Mouse (Mus musculus) limb, embryonic 15.5 days (tissue): ENCODE data around the gene Cald1. TPM values are rescaled to one million over a fixed set of nuclear protein-coding genes. Genes with fewer than 3 reads are reported as not detected.

Experiments
- ATAC-seq: fragments of 200-750 bp; cut with Nextera tagmentation; 2 replicates; pipeline ENCODE4 v1.8.0; 2017; ENCODE audit warnings: low read depth, moderate TSS enrichment; ENCODE audit not compliant: insufficient number of reproducible peaks, low FRiP score, low TSS enrichment
- H3K27ac ChIP-seq: fragments of 300-500 bp; sonication (generic); 2 replicates; pipeline ENCODE4 v1.5.1; 2015; ENCODE audit warnings: moderate library complexity, mild to moderate bottlenecking, inconsistent platforms
- H3K27me3 ChIP-seq: fragments of 300-500 bp; sonication (generic); 2 replicates; pipeline ENCODE4 v1.6.1; 2015; ENCODE audit warnings: inconsistent platforms
- H3K36me3 ChIP-seq: fragments of 300-500 bp; sonication (generic); 2 replicates; pipeline ENCODE4 v1.6.1; 2015; ENCODE audit warnings: inconsistent platforms
- H3K4me1 ChIP-seq: fragments of 300-500 bp; sonication (generic); 2 replicates; pipeline ENCODE4 v1.6.1; 2015; ENCODE audit warnings: inconsistent platforms
- H3K4me2 ChIP-seq: fragments of 300-500 bp; sonication (generic); 2 replicates; pipeline ENCODE4 v1.6.1; 2015; ENCODE audit warnings: mild to moderate bottlenecking, inconsistent platforms
- H3K4me3 ChIP-seq: fragments of 300-500 bp; sonication (generic); 2 replicates; pipeline ENCODE4 v1.5.1; 2015; ENCODE audit warnings: mild to moderate bottlenecking, inconsistent platforms
- H3K9ac ChIP-seq: fragments of 300-500 bp; sonication (generic); 2 replicates; pipeline ENCODE4 v1.6.1; 2015; ENCODE audit warnings: inconsistent platforms
- H3K9me3 ChIP-seq: fragments of 300-500 bp; sonication (generic); 2 replicates; pipeline ENCODE4 v1.6.1; 2016; ENCODE audit warnings: inconsistent platforms
- WGBS: fragments of 180-500 bp; shearing (Covaris S2); methylation state at CpG from one replicate; pipeline ENCODE4 v1.1.7; 2015; 5-methylcytosine and 5-hydroxymethylcytosine counted together
- polyA plus RNA-seq: library from polyadenylated mRNA; unstranded; fragments of >200 nt; fragmentation: Nextera tagmentation; extraction: Ambion mirVana; gene quantifications from 2 replicates; pipeline ENCODE4 v1.2.1, GENCODE M21; 2015

Gene Cald1
- 272 and 288 TPM in 2 replicates for polyA plus RNA-seq

DNA sequence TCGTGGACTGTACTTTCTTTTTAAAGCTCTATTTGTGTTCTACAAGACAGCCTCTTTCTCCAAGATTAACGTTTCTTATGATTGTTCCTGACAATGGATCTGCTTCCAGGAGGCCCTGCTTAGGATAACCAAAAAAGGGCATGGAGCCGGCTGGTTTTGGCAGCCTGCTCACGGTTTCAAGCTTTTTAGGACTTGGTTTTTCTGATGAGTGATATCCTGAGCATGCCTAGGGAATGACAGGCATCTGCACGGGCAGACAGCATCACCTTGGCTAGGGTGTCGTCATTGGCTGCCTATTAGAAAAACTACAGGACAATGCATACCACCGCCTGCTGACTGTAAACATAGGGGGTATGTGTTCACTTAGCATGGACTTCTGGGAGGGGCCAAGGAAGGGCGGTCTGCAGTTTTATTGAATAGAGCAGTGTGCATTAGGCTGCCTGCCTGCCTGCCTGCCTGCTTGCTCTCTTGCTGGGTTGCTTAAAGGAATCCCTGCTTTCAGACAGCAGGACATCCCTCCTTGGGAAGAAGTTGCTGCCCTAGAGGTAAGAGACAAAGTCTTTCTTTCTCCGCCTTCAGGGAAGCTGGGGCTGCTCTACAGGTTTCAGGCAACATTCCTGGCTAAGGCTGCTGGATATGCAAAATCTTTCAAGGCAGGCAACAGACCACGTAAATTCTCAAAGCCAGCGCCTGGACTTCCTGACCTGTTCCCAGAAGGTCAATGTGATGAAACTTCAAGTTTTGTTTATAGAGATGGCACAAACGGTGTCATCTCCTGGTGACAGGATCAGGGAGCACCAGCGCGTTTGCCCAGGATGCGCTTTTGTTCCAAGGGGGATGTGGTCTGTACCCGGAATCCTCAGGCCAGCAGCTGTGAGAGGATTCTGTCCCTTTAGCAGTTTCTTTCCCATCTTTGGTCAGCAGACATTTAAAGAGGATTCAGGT lies at the start of gene Cald1:
Gene Cald1, plus strand, starts transcription at position 380 of the 945 bp plus-strand sequence.
- Histone ChIP-seq H3K9ac (peak within 1 kb of the TSS; percentile 33), H3K4me1 (peaks cover 27% of the 10 kb centered on the region), H3K9me3 (no peaks in the 10 kb centered on the region), H3K27me3 (no peaks in the 10 kb centered on the region), H3K4me3 (peak within 1 kb of the TSS; percentile 50), H3K4me2 (peak within 1 kb of the TSS; percentile 49), H3K36me3 (no peaks in the 10 kb centered on the region), H3K27ac (peak within 1 kb of the TSS; percentile 83)
- 5% methylated on average over 16 of the region's 16 CpGs for WGBS
- peak; percentile 92 for ATAC-seq

DNA sequence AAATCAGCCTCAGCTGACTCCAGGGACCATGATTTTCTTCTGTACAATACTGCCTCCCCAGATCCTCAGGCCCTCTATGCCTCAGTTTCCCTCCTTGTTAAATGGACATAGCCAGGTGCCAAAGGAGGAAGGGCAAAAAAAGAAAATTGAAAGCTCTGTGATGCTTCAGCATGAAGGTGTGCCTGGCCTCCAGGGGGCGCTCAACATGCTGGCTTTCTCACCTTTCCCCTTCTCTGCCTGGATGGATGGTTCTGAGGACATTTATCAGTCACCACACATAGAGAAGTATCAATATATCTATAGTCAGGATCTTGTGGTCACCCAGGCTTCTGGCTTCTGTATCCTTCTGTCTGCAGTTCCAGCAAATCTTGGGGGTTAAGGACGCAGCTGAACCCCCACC lies 49.3 kb upstream of the Cald1 start:
- H3K4me3 ChIP-seq = no peak overlapping the region
- WGBS = 39% methylated on average over 2 of the region's 2 CpGs
- no peaks in the 10 kb centered on the region for H3K27me3 ChIP-seq
- no peak overlapping the region for H3K4me2 ChIP-seq
- H3K27ac ChIP-seq = no peak overlapping the region
- no peak overlapping the region for H3K9ac ChIP-seq
- no peak for ATAC-seq
- no peaks in the 10 kb centered on the region for H3K9me3 ChIP-seq
- H3K4me1 ChIP-seq = peaks cover 20% of the 10 kb centered on the region
- H3K36me3 ChIP-seq = no peaks in the 10 kb centered on the region

GRCm38 (mm10) chr6:34552489-34553157 lies 45.7 kb upstream of the Cald1 start:
- Histone ChIP-seq H3K4me2 (no peak overlapping the region), H3K36me3 (no peaks in the 10 kb centered on the region), H3K9me3 (no peaks in the 10 kb centered on the region), H3K4me3 (no peak overlapping the region), H3K27me3 (no peaks in the 10 kb centered on the region), H3K4me1 (peaks cover 13% of the 10 kb centered on the region), H3K27ac (no peak overlapping the region), H3K9ac (no peak overlapping the region)
- ATAC-seq = no peak
- 50% methylated on average over 4 of the region's 4 CpGs for WGBS

GRCm38 (mm10) chr6:34554291-34554997 lies 43.9 kb upstream of the Cald1 start:
- H3K9me3 ChIP-seq = no peaks in the 10 kb centered on the region
- no peak overlapping the region for H3K9ac ChIP-seq
- no peak overlapping the region for H3K4me3 ChIP-seq

DNA sequence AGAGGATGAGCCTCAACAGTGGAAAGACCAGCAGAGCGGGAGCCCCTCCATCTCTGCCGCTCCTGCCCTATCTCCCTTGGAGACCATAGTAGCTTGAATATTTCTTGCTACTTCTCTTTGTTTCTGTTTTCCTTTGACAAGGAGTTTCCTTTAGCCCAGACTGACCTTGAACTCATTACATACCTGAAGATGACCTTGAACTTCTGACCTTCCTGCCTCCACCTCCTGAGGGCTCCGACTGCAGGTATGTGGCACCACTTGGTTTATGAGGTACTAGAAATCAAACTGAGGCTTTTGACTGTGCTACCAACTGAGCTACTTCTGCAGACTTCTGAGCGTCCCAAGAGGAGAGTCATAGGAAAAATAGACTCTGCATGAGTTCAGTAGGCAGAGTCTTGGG lies 38.8 kb upstream of the Cald1 start:
- Histone ChIP-seq H3K9me3 (no peaks in the 10 kb centered on the region), H3K27ac (no peak overlapping the region), H3K9ac (no peak overlapping the region), H3K36me3 (no peaks in the 10 kb centered on the region), H3K4me2 (no peak overlapping the region), H3K27me3 (no peaks in the 10 kb centered on the region), H3K4me3 (no peak overlapping the region), H3K4me1 (peaks cover 6% of the 10 kb centered on the region; the same call in 1 of the 2 replicates)
- 62% methylated on average over 4 of the region's 4 CpGs for WGBS
- no peak for ATAC-seq

More at GRCm38 (mm10) chr6:34554291-34554997, 43.9 kb upstream of the Cald1 start:
- Histone ChIP-seq H3K4me1 (peaks cover 6% of the 10 kb centered on the region; the same call in 1 of the 2 replicates), H3K36me3 (no peaks in the 10 kb centered on the region), H3K27me3 (no peaks in the 10 kb centered on the region), H3K27ac (peak overlapping the region; percentile 60), H3K4me2 (no peak overlapping the region)
- ATAC-seq = no peak
- WGBS = 59% methylated on average over 9 of the region's 9 CpGs

DNA sequence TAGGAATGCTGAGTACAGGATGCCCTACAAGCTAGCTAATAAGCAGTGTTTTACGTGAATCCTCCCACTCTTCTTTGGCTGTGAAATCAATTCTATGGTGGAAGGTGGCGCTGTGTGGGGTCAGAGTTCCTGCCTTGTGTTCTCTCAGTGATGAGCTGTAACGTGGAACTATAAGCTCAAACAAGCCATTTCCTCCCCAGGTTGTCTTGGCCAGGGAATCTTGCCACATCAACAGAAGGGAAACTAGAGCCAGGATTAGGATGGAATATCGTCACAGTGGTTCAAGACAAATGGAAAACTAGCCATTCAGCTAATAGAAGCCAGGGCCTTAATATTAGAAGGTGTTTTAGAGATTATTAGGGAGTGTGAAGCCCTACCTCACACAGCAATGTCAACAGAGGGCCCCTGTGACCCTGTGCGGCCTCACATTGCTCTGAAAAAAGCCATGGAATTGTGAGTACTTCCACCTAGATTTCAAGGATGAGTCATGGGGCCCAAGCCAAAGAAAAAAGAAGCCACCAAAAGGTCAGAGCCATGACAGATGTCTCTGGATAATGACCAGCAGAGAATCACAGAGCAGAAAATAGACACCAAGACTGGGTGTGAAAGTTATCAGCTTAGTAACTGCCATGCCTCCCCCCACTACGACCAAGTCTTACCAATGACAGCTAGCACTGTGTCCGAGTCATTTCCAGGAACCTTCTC lies 33.0 kb upstream of the Cald1 start:
- H3K4me1 ChIP-seq = no peaks in the 10 kb centered on the region
- no peak overlapping the region for H3K4me3 ChIP-seq
- H3K9me3 ChIP-seq = no peaks in the 10 kb centered on the region
- no peak for ATAC-seq
- H3K27me3 ChIP-seq = no peaks in the 10 kb centered on the region
- 64% methylated on average over 7 of the region's 7 CpGs for WGBS
- no peak overlapping the region for H3K27ac ChIP-seq
- no peak overlapping the region for H3K9ac ChIP-seq
- H3K4me2 ChIP-seq = no peak overlapping the region
- H3K36me3 ChIP-seq = no peaks in the 10 kb centered on the region

DNA sequence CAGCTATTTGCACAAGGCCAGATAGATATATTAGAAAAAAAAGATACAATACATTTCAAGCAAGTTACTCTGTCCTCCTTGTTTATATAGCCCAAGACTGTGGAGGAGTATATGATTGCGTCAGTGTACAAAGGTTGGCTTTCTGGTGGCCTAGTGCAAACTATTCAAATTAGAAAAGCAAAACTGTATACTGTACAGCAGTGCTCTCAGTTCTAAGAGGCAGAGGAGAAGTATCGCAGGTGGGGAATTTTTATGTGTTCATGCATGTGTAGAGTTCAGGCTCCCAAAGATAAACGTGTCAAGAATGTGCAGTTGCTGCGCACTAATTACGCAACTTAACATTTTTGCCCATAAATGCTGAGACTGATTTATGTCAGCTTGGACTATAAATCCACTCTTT lies 31.0 kb upstream of the Cald1 start:
- H3K4me2 ChIP-seq = no peak overlapping the region
- no peaks in the 10 kb centered on the region for H3K27me3 ChIP-seq
- H3K27ac ChIP-seq = no peak overlapping the region
- no peaks in the 10 kb centered on the region for H3K9me3 ChIP-seq
- H3K36me3 ChIP-seq = no peaks in the 10 kb centered on the region
- no peak for ATAC-seq
- H3K4me1 ChIP-seq = no peaks in the 10 kb centered on the region
- H3K9ac ChIP-seq = no peak overlapping the region
- no peak overlapping the region for H3K4me3 ChIP-seq
- 49% methylated on average over 5 of the region's 5 CpGs for WGBS

GRCm38 (mm10) chr6:34579504-34580068 lies 18.7 kb upstream of the Cald1 start:
- Histone ChIP-seq H3K4me2 (no peak overlapping the region), H3K4me1 (0 out of 2 replicates have a peak, but pooled peaks cover 4% of the 10 kb centered on the region), H3K9ac (no peak overlapping the region)

GRCm38 (mm10) chr6:34583365-34583764 lies 14.9 kb upstream of the Cald1 start:
- no peak overlapping the region; the same call in 1 of the 2 replicates for H3K27ac ChIP-seq
- H3K9me3 ChIP-seq = no peaks in the 10 kb centered on the region
- H3K36me3 ChIP-seq = no peaks in the 10 kb centered on the region
- WGBS = 24% methylated on average over 5 of the region's 5 CpGs
- no peak overlapping the region for H3K4me2 ChIP-seq
- 0 out of 2 replicates have a peak, but pooled peaks cover 4% of the 10 kb centered on the region for H3K4me1 ChIP-seq
- ATAC-seq = no peak
- H3K27me3 ChIP-seq = no peaks in the 10 kb centered on the region
- no peak overlapping the region for H3K9ac ChIP-seq
- no peak overlapping the region for H3K4me3 ChIP-seq

More at GRCm38 (mm10) chr6:34579504-34580068, 18.7 kb upstream of the Cald1 start:
- Histone ChIP-seq H3K36me3 (no peaks in the 10 kb centered on the region), H3K9me3 (no peaks in the 10 kb centered on the region), H3K27ac (no peak overlapping the region), H3K4me3 (no peak overlapping the region), H3K27me3 (no peaks in the 10 kb centered on the region)
- WGBS = 84% methylated on average over 6 of the region's 6 CpGs
- ATAC-seq = no peak

GRCm38 (mm10) chr6:34588066-34588465 lies 10.2 kb upstream of the Cald1 start:
- WGBS = 69% methylated on average over 4 of the region's 4 CpGs
- no peak for ATAC-seq
- Histone ChIP-seq H3K27ac (no peak overlapping the region), H3K4me3 (no peak overlapping the region), H3K4me1 (0 out of 2 replicates have a peak, but pooled peaks cover 4% of the 10 kb centered on the region), H3K9ac (no peak overlapping the region), H3K9me3 (no peaks in the 10 kb centered on the region), H3K4me2 (no peak overlapping the region), H3K27me3 (no peaks in the 10 kb centered on the region), H3K36me3 (no peaks in the 10 kb centered on the region)

GRCm38 (mm10) chr6:34590716-34591115 lies 7.6 kb upstream of the Cald1 start:
- no peak overlapping the region for H3K27ac ChIP-seq
- H3K9me3 ChIP-seq = no peaks in the 10 kb centered on the region
- no peak for ATAC-seq
- H3K27me3 ChIP-seq = no peaks in the 10 kb centered on the region
- H3K4me3 ChIP-seq = no peak overlapping the region
- no peaks in the 10 kb centered on the region for H3K36me3 ChIP-seq
- H3K4me2 ChIP-seq = no peak overlapping the region
- H3K9ac ChIP-seq = no peak overlapping the region
- no peaks in the 10 kb centered on the region for H3K4me1 ChIP-seq
- 92% methylated on average over 9 of the region's 9 CpGs for WGBS
